Mouse (Mus musculus) neural tube, embryonic 14.5 days (tissue): ENCODE results near the gene Gtf3c4. TPM values are rescaled to one million over a fixed set of nuclear protein-coding genes. Genes with fewer than 3 reads are reported as not detected.

ENCODE experiments used
- ATAC-seq: fragments of 200-750 bp; cut with Nextera tagmentation; 2 replicates; pipeline ENCODE4 v1.8.0; 2017; ENCODE audit warnings: low read depth, mild to moderate bottlenecking, moderate TSS enrichment, moderate library complexity
- H3K27ac ChIP-seq: fragments of 300-500 bp; sonication (generic); 2 replicates; pipeline ENCODE4 v1.5.1; 2014; ENCODE audit warnings: low read depth, mild to moderate bottlenecking, control low read depth, low read length, moderate library complexity, mixed read lengths
- H3K27me3 ChIP-seq: fragments of 300-500 bp; sonication (generic); 2 replicates; pipeline ENCODE4 v1.6.1; 2014; ENCODE audit warnings: low read length; ENCODE audit not compliant: control insufficient read depth, insufficient read depth
- H3K36me3 ChIP-seq: fragments of 300-500 bp; sonication (generic); 2 replicates; pipeline ENCODE4 v1.6.1; 2014; ENCODE audit warnings: low read length, mixed read lengths; ENCODE audit not compliant: control insufficient read depth, insufficient read depth
- H3K4me1 ChIP-seq: fragments of 300-500 bp; sonication (generic); 2 replicates; pipeline ENCODE4 v1.6.1; 2014; ENCODE audit warnings: low read length; ENCODE audit not compliant: control insufficient read depth, insufficient read depth
- H3K4me2 ChIP-seq: fragments of 300-500 bp; sonication (generic); 2 replicates; pipeline ENCODE4 v1.6.1; 2014; ENCODE audit warnings: mild to moderate bottlenecking, low read depth, low read length, control low read depth
- H3K4me3 ChIP-seq: fragments of 300-500 bp; sonication (generic); 2 replicates; pipeline ENCODE4 v1.5.1; 2014; ENCODE audit warnings: low read depth, low read length, control low read depth, mixed read lengths
- H3K9ac ChIP-seq: fragments of 300-500 bp; sonication (generic); replicated peaks from 2 replicates; pipeline ENCODE4 v1.6.1; 2014; ENCODE audit warnings: low read depth, mild to moderate bottlenecking, control low read depth, low read length, mixed read lengths
- H3K9me3 ChIP-seq: fragments of 300-500 bp; sonication (generic); 2 replicates; pipeline ENCODE4 v1.6.1; 2016; ENCODE audit warnings: low read length; ENCODE audit not compliant: control insufficient read depth
- WGBS: fragments of 180-500 bp; shearing (Covaris S2); extraction: QIAGEN DNeasy Blood & Tissue Kit; methylation state at CpG from one replicate; pipeline ENCODE4 v1.1.7; 2014; 5-methylcytosine and 5-hydroxymethylcytosine counted together
- polyA plus RNA-seq: library from polyadenylated mRNA; unstranded; fragments of >200 nt; fragmentation: Nextera tagmentation; extraction: Ambion mirVana; gene quantifications from 2 replicates; pipeline ENCODE4 v1.2.1, GENCODE M21; 2014

Gtf3c4 gene
- polyA plus RNA-seq, 1 experiment from 2014 or later: 32.0 TPM

DNA sequence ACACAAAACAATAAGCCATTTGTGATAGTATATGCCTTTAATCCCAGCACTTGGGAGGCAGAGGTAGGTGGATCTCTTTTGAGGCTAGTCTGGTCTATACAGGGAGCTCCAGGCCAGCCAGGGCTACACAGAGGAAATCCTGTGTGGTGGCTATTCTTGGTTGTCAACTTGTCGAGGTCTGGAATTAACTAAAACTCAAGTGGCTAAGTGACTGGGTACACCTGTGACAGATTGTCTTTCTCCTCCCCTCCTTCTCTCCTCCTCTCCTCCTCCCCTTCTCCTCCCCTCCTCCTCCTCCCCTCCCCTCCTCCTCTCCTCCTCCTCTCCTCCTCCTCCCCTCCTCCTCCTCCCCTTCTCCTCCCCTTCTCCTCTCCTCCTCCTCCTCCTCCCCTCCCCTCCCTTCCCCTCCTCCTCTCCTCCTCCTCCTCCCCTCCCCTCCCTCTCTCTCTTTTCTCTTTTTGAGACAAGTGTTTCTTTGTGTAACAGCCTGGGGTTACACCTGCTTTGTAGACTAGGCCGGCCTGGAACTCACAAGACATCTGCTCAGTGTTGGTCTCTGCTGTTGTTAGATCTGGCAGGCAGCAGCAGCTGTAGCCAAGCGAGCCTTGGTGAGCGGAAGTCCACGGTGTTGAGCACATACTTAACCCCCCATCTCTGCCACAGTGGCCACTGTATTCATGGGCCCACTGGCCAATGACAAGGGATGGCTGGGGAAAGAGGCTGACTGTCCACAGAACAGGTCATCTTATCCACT lies 29.7 kb downstream of the Gtf3c4 start:
- H3K27me3 ChIP-seq: no peaks in the 10 kb centered on the region
- H3K9me3 ChIP-seq: no peaks in the 10 kb centered on the region
- H3K4me2 ChIP-seq: no peak overlapping the region
- H3K27ac ChIP-seq: no peak overlapping the region
- no peaks in the 10 kb centered on the region for H3K4me1 ChIP-seq
- H3K36me3 ChIP-seq: no peaks in the 10 kb centered on the region
- no peak overlapping the region for H3K4me3 ChIP-seq
- no peak for ATAC-seq
- no peak overlapping the region for H3K9ac ChIP-seq
- 61% methylated on average over 5 of the region's 5 CpGs for WGBS

GRCm38 (mm10) chr2:28808841-28809240 lies 31.3 kb downstream of the Gtf3c4 start:
- WGBS: 72% methylated on average over 6 of the region's 6 CpGs
- Histone ChIP-seq H3K36me3 (no peaks in the 10 kb centered on the region), H3K9me3 (no peaks in the 10 kb centered on the region), H3K27ac (no peak overlapping the region), H3K4me3 (no peak overlapping the region), H3K4me1 (no peaks in the 10 kb centered on the region), H3K27me3 (no peaks in the 10 kb centered on the region), H3K4me2 (no peak overlapping the region), H3K9ac (no peak overlapping the region)
- ATAC-seq: no peak

- Histone ChIP-seq H3K27me3 (no peaks in the 10 kb centered on the region), H3K9me3 (no peaks in the 10 kb centered on the region), H3K4me1 (no peaks in the 10 kb centered on the region), H3K36me3 (no peaks in the 10 kb centered on the region), H3K4me3 (no peak overlapping the region), H3K4me2 (no peak overlapping the region), H3K9ac (no peak overlapping the region), H3K27ac (no peak overlapping the region)
- ATAC-seq: no peak
- 95% methylated on average over 7 of the region's 7 CpGs for WGBS
Measured at GRCm38 (mm10) chr2:28803406-28803805, 36.8 kb downstream of the Gtf3c4 start.

GRCm38 (mm10) chr2:28799575-28799974 lies 40.6 kb downstream of the Gtf3c4 start:
- Histone ChIP-seq H3K36me3 (no peaks in the 10 kb centered on the region), H3K9ac (no peak overlapping the region), H3K4me1 (peaks cover 15% of the 10 kb centered on the region), H3K4me2 (no peak overlapping the region), H3K27me3 (no peaks in the 10 kb centered on the region), H3K9me3 (no peaks in the 10 kb centered on the region), H3K4me3 (no peak overlapping the region), H3K27ac (no peak overlapping the region)
- ATAC-seq: no peak
- WGBS: 77% methylated on average over 2 of the region's 2 CpGs

DNA sequence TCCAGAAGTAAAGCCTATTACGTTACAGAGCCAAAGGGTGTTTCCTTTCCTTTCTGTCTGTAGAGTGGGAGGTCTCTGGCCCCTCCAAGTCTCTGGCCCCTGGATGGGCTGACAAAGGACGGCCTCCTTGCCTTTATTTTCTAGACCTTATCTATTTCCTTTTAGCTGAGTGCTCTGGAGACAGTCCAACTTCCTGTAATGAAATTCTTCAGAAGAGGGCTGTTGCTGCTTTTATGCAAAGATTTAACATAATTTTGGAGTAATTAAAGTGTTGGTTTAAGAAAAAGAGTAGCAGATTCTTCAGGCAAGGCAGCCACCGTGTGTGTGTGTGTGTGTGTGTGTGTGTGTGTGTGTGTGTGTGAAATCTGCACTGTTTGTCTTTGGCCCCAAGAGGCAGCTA lies 41.8 kb downstream of the Gtf3c4 start:
- no peak overlapping the region for H3K27ac ChIP-seq
- H3K9me3 ChIP-seq: no peaks in the 10 kb centered on the region
- 26% methylated on average over 3 of the region's 3 CpGs for WGBS
- no peak overlapping the region for H3K4me3 ChIP-seq
- no peaks in the 10 kb centered on the region for H3K27me3 ChIP-seq
- H3K36me3 ChIP-seq: no peaks in the 10 kb centered on the region
- no peak overlapping the region for H3K9ac ChIP-seq
- H3K4me1 ChIP-seq: peaks cover 15% of the 10 kb centered on the region
- no peak for ATAC-seq
- H3K4me2 ChIP-seq: no peak overlapping the region

- H3K27ac ChIP-seq: no peak overlapping the region
Measured at GRCm38 (mm10) chr2:28797490-28798106, 42.6 kb downstream of the Gtf3c4 start.

GRCm38 (mm10) chr2:28796298-28796697 lies 43.9 kb downstream of the Gtf3c4 start:
- no peak for ATAC-seq
- H3K9me3 ChIP-seq: no peaks in the 10 kb centered on the region
- H3K27me3 ChIP-seq: no peaks in the 10 kb centered on the region
- peaks cover 21% of the 10 kb centered on the region for H3K4me1 ChIP-seq
- no peak overlapping the region for H3K27ac ChIP-seq
- H3K4me3 ChIP-seq: no peak overlapping the region
- H3K9ac ChIP-seq: no peak overlapping the region
- 71% methylated on average over 8 of the region's 8 CpGs for WGBS
- no peaks in the 10 kb centered on the region for H3K36me3 ChIP-seq
- no peak overlapping the region for H3K4me2 ChIP-seq

More at GRCm38 (mm10) chr2:28797490-28798106, 42.6 kb downstream of the Gtf3c4 start:
- Histone ChIP-seq H3K4me1 (peaks cover 17% of the 10 kb centered on the region), H3K27me3 (no peaks in the 10 kb centered on the region), H3K9me3 (no peaks in the 10 kb centered on the region), H3K36me3 (no peaks in the 10 kb centered on the region), H3K4me2 (peak overlapping the region; percentile 20; the same call in 1 of the 2 replicates), H3K9ac (no peak overlapping the region; the same call in 1 of the 2 replicates), H3K4me3 (no peak overlapping the region)
- WGBS: 14% methylated on average over 18 of the region's 18 CpGs
- peak; percentile 65 for ATAC-seq

- no peak for ATAC-seq
- Histone ChIP-seq H3K4me1 (peaks cover 21% of the 10 kb centered on the region), H3K27me3 (no peaks in the 10 kb centered on the region), H3K9ac (no peak overlapping the region), H3K27ac (no peak overlapping the region), H3K4me2 (no peak overlapping the region), H3K4me3 (no peak overlapping the region), H3K36me3 (no peaks in the 10 kb centered on the region), H3K9me3 (no peaks in the 10 kb centered on the region)
- 79% methylated on average over 5 of the region's 5 CpGs for WGBS
Measured at GRCm38 (mm10) chr2:28794623-28795022, 45.5 kb downstream of the Gtf3c4 start.

GRCm38 (mm10) chr2:28792931-28793610 lies 47.1 kb downstream of the Gtf3c4 start:
- 23% methylated on average over 5 of the region's 6 CpGs for WGBS
- no peaks in the 10 kb centered on the region for H3K36me3 ChIP-seq
- H3K4me1 ChIP-seq: peaks cover 19% of the 10 kb centered on the region
- no peak overlapping the region for H3K9ac ChIP-seq
- H3K4me2 ChIP-seq: peak overlapping the region; percentile 30; the same call in 1 of the 2 replicates
- ATAC-seq: no peak
- no peaks in the 10 kb centered on the region for H3K27me3 ChIP-seq
- H3K9me3 ChIP-seq: no peaks in the 10 kb centered on the region
- H3K4me3 ChIP-seq: no peak overlapping the region
- H3K27ac ChIP-seq: no peak overlapping the region
